Mouse (Mus musculus): ENCODE results near the gene Fgfr2. TPM values are rescaled to one million over a fixed set of nuclear protein-coding genes. Genes with fewer than 3 reads are reported as not detected.

Fgfr2 gene
- total RNA-seq, 2 experiments from 2014 or later, result 28.8 to 29.4 TPM

DNA sequence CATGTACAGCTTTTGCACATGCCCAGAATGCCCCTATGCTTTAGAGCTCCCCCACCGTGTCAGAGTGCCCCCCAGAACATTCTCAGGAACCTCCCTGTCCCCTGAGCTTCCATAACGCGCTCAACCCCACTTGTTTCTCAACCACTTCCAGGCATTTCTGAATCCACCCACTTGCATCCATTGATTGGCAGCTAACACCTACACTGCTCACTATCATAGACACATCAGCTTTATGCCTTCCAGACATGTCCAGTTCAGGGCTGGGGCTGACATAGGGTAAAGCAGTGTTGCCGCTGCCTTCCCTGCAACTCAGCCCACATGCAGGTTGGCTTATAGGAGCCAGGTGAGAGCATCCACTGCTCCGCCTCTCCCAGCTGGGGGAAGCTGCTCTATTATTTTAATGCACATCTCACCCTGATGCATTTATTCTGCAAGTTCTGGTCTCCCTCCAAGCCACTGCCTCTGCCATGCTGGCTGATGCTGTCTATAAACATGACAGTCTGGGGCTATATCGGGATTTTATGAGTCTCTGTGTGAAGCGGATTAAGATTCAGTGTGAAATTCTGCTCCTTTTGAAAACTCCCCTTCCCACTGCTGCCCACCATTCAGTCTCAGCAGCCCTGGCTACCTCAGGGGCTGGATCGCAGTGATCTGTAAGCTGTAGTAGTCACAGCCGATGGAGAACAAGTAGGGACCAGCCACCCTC lies 914.1 kb downstream of the Fgfr2 start:
- DNase-seq (ENCODE audit: extremely low spot score in 1 of 2, low spot score in 2 of 2), result peak in 1 of 2 experiments; percentile 59
- intact Hi-C loops (cut with DNase I), result no loop called here

DNA sequence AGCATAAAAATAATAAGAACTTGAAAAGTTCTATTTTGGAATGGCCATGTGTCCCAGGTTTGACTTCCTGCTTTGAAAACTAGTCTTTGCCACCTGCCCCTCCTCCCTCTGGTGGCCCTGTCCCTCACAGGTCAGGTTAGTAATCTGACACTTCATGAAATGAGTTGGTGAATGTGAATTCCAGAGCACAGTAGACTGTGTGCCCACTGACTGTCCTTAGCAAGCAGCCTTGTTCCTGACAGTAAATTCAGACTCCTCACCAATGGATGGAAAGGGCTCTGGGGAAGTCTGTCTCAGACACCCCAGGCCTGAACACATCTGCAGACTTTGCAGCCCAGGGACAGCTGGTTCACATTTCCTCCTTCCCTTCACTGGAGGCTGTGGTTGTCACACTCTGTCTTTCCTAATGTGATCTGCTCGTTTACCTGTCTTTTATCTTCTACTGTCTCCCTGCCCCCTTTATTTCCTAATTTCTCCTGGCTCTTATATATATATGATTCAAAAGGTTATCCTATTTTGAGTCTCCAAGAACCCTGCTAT lies 919.0 kb downstream of the Fgfr2 start:
- intact Hi-C loops (cut with DNase I), result no loop called here
- no peak for DNase-seq (ENCODE audit: extremely low spot score in 1 of 2, low spot score in 2 of 2)

DNA sequence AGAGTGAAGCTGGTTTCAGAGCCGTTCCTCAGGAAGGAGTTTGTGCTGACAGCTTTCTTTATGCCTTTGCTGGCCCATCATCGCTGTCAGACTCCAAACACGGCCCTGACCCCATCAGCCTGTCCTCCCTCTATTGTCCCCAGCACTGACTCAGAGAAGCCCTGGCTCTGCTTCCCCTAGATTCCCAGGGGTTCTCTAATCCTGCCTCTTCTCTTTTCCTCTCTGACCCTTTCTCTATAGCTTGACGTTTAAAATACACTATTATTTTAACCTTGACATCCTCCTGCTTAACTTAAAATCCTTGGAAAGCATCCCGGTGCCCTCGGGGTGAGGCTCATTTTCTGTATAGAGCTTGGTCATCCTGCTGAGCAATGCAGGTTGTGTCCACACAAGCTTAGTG lies 923.5 kb downstream of the Fgfr2 start:
- DNase-seq (ENCODE audit: extremely low spot score in 1 of 2, low spot score in 2 of 2), result no peak
- intact Hi-C loops (cut with DNase I), result no loop called here

DNA sequence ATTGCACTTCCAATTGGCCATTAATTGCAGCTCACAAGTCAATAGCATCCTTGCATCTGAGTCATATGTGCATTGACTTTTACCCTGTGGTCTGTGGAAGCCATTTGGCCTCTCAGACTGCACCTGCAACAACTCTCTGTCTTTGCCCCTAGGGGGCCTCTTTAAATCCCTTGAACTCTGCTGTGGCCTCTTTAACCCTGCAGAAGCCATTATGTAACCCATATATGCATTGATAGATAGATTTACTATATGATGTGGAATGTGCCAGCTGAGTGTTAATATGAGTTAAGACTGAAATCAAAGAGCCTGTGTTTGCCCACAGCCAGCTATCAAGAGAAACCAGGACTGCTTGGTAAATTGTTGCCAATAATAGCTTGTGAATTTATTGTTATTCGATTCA lies 924.3 kb downstream of the Fgfr2 start:
- no peak for DNase-seq (ENCODE audit: extremely low spot score in 1 of 2, low spot score in 2 of 2)
- intact Hi-C loops (cut with DNase I), result no loop called here

DNA sequence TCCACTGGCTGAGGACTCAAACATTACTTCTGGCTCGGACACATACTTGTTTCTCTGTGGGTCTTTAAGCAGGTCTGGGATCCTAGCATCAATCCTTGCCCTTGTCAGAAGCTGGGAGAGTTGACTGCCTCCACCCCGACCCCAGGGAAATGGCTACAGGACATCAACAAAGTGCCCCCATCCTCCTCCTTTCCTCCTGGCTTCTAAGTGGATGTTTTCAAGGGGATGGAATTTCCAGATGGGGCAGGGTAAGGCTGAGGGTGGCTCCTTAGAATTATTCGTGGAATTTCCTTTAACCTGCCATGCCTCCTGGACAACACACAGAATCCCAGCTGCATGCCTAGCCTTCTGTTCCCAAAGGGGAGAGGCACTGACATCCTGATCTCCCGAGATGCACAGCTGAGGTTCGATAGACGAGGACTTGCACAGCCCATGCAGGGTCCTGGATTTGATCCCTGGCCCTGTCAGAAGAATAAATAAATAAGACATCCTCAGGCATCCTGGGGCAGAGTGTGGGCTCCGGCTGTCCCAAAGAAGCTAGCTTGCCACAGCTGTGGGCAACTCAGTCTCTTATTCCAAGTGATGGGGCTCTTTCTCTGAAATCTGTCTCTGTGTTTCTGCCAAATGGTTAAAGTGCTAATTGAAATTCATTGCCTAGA lies 925.2 kb downstream of the Fgfr2 start:
- no peak for DNase-seq (ENCODE audit: extremely low spot score in 1 of 2, low spot score in 2 of 2)

DNA sequence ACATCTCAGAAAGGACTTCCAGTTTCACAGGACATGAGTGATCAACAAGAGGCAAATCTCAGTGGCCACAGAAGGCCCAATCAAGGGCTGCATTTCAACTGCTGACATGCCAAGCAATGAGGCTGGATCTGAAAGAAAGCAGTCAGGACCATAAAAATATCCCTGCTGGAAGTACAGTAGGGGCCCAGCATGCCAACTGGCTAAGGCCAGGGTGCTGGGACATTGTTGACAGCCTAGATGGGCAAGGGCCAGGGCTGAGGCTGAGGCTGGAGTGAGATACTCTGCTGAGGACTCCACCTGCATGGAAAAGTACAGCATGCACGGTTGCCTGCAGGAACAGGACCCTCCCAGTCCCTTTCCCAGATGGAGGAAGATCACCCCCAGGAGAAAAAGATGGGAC lies 926.6 kb downstream of the Fgfr2 start:
- DNase-seq (ENCODE audit: extremely low spot score in 1 of 2, low spot score in 2 of 2), result no peak
- intact Hi-C loops (cut with DNase I), result no loop called here

More for the DNA sequence above, 925.2 kb downstream of the Fgfr2 start:
- intact Hi-C loops (cut with DNase I), result no loop called here

DNA sequence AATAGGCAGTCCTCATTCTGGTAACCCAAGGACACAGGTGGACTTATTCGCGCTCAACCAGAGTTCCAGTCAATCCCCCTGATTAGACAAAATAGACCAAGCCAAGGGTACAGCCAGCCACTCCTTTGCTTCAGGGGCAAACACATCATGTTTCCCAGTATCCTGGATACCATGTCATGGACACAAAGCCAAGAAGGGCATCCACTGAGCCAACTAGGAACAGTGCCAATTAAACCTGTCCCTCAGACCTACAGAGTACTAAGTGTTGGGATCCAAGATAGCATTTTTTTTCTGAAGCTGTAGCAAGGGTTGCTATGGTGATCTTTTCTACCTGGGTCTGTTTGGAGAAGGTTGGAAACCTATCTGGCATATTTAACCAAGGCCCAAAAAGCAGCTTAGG lies 929.5 kb downstream of the Fgfr2 start:
- intact Hi-C loops (cut with DNase I), result no loop called here
- DNase-seq (ENCODE audit: extremely low spot score in 1 of 2, low spot score in 2 of 2), result no peak

DNA sequence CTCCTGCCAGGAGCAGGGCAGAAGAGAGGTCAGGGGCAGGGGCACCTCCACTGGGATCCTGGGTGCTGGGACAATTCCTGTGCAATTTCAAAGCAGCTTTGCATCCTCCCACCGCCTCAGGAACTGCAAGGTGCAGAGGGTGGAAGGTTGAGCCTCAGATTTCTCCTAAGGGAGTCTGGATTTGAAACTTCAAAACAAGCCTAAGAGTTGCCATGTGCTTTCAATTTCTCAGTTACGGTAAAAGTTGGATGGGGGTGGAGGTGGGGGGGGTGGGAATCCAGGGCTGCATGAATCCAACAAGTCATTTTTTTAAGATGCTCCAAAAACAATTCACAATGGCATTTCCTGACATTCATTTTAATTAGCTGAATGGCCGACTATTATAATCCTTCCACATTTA lies 935.7 kb downstream of the Fgfr2 start:
- DNase-seq (ENCODE audit: extremely low spot score in 1 of 2, low spot score in 2 of 2), result no peak
- intact Hi-C loops (cut with DNase I), result no loop called here

DNA sequence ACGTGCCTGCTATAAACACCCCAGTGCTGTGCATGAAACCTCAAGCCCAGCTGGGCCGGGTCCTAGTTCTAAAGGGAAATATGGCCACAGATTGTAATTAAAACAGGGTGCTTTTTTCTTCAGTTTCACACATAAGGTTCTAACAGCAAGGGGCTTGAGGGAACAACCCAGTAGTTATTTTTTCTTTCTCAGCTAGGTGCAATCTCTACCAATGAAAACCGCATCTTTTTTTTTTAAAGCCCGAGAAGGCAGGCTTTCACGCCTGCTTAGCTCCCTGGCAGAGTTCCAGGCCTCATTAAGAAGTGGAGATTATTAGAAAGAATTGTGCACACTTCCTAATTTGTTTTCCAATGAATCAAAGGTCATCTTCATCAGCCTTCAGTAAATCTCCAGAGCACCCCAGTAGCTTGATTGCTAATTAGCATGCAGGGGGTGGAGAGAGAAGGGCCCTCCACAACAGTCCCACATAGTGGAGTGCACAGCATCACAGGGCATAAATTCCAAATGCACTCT lies 939.2 kb downstream of the Fgfr2 start:
- intact Hi-C loops (cut with DNase I), result no loop called here
- DNase-seq (ENCODE audit: extremely low spot score in 1 of 2, low spot score in 2 of 2), result no peak

DNA sequence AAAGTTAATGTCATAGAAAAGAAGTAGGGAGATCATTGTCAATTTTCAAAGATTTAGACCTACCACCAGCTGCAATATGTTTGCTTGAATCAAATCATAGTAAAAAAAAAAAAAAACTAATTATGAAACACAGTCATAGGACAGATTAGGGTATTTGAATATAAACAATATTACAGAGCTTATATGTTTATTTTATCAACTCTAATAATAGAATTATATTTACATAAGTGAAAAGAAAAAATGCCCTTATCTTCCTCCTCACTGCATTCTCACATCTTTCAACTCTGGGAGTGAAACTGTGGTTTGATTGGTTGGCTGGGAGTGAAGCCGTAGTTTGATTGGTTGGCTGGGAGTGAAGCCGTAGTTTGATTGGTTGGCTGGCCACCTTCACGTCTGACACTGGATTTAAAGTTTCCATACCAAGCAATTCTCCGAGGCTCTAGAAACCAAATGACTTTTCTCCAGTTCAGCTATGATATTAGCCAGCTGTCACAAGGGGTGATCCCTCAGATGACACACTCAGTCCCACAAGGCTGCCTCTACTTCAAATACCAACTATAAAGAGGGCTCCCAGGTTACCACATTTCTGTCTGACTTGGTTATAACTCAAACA lies 941.5 kb downstream of the Fgfr2 start:
- DNase-seq (ENCODE audit: extremely low spot score in 1 of 2, low spot score in 2 of 2), result no peak
- intact Hi-C loops (cut with DNase I), result no loop called here

DNA sequence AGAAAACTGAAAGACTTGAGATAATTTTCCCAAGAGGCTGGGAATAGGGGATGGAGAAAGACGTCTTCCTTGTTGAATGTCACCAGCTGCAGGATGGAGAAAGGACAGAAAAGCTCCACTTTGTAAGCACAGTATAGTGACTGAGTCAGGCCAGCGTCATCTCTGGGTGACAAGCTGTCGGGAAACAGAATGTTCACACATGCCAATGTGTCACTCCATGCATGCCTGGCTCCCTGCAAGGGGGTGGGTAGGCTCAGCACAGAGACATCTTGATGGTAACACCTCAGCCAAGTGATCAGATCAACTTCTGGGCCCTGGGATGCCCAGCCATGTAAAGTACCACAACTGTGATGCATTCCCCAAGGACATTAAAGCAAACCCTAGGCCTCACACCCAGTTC lies 942.1 kb downstream of the Fgfr2 start:
- intact Hi-C loops (cut with DNase I), result no loop called here
- DNase-seq (ENCODE audit: extremely low spot score in 1 of 2, low spot score in 2 of 2), result no peak

DNA sequence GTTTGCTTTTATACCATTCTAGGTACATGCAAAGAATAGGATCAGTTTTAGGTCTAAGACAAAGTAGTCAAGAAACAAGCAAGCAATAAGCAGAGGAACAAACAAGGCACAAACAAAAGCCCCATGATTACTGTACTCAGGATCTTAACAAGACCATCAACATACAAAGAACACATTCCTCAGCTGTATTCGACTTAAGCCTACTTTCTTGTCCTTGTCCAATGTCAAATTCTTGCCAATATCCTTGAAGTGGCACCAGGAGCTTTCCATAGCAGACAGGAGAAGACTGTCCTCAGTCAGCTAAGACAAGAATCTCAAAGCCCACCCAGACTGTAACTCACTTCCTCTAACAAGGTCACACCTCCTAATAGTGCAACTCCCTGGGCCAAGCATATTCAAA lies 944.1 kb downstream of the Fgfr2 start:
- intact Hi-C loops (cut with DNase I), result no loop called here

DNA sequence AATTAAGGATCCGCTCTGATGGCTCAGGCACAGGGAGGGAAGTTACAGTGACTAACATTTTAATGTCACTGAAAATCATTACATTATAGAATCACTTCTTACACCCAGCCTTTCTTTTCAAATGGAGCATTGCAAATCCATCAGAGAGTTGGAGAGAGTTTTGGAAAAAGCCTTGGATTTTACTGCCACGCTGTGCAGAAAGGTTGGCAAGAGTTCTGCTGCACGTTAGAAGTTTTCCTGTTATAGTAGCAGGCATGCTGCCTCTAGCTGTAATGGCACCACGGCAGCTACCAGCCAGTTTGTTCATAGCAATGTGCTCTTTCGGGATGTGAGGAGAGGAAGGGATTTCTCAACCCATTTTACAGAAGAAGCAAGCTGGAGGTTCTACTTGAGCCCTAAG lies 948.4 kb downstream of the Fgfr2 start:
- DNase-seq (ENCODE audit: extremely low spot score in 1 of 2, low spot score in 2 of 2), result no peak
- intact Hi-C loops (cut with DNase I), result no loop called here

More for the DNA sequence above, 944.1 kb downstream of the Fgfr2 start:
- DNase-seq (ENCODE audit: extremely low spot score in 1 of 2, low spot score in 2 of 2), result no peak

DNA sequence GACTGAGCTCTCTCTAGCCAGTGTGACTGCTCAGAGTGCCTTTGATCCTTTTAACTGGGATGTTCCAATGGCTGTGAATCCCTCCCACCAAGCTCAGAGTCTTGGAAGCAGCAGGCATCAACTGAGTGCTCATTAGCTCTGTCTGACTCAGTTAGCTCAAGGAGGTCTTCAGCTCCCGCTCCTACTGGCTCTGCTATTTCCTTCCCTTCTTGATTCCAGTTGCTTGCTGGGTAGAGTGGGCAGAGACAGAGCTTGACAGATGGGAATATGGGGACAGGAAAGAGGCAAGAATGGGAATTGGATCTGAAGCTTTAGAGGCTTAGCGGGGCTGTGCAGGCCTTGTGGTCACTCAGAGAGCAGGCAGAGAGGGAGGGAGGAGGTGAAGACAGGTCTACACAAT lies 948.9 kb downstream of the Fgfr2 start:
- intact Hi-C loops (cut with DNase I), result no loop called here
- no peak for DNase-seq (ENCODE audit: extremely low spot score in 1 of 2, low spot score in 2 of 2)

DNA sequence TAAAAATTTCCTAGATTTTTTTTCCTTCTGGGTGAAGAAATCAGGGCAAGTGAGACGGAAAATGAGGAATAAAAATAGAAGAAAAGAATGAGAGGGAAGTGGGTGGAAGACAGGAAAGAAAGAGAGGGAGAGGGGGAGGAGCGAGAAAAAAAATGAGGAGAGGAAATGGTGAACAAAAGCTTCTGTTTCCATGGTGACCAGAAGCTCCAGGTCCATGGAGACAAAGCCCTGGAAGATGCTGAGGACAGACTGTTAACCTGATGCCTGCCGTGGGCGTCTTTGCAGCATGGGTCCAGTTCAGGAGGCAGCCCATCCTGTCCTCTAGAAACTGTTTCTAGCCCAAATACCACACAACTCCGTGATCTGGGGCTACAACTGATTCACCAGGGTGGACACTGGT lies 950.9 kb downstream of the Fgfr2 start:
- peak in 1 of 2 experiments; percentile 33 for DNase-seq (ENCODE audit: extremely low spot score in 1 of 2, low spot score in 2 of 2)
- intact Hi-C loops (cut with DNase I), result no loop called here

DNA sequence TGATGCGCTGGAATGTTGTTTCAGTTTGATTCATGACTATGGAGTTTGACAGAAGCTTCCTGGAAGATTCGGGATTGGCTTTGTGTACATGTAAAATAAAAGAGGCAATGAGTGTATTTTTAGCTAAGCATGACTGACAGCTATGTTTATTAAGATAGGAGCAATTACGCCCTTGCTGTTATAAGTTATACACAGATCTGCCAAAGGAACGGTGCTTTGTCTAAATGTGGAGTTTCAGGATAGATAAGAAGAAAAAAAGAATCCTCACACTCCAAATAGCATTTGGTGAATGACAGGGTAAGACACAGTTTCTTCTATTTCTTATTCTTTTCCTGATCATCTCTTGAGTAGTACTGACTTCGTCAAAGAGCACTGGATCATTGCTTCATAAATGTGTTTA lies 951.4 kb downstream of the Fgfr2 start:
- intact Hi-C loops (cut with DNase I), result no loop called here

DNA sequence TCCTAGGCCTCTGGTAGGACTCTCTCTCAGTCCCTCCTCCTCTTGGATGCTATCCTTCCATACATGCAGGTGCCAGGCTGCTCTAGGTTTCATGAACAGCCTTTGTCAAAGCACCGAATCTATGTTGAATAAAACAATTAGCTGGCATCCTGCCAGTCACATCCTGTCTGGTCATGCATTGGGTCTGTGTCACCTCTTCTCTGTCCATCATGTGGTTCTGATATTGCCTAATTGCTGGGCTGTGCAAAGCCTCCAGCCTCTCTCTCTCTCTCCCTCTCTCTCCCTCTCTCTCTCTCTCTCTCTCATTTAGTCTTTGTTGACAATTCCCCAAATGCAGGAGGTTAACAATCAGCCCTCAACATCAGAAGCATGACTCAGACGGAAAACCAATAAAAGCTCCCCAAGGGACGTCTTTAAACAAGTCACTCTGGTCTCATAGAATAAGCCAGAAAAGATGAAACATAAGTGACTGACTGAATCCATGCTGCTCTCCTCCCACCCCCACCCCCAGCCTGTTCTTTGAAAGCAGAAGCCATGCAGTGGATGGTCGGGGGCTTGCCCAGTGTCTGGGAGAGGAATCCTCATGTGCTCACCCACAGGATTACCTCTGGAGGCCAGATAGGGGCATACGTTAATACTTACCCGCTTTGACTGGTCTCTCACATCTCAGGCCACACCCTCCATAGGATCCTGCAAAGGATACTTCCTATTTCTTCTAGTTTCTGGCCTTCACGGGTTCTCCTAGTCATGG lies 953.6 kb downstream of the Fgfr2 start:
- intact Hi-C loops (cut with DNase I), result no loop called here

More for the DNA sequence above, 951.4 kb downstream of the Fgfr2 start:
- DNase-seq (ENCODE audit: extremely low spot score in 1 of 2, low spot score in 2 of 2), result no peak

DNA sequence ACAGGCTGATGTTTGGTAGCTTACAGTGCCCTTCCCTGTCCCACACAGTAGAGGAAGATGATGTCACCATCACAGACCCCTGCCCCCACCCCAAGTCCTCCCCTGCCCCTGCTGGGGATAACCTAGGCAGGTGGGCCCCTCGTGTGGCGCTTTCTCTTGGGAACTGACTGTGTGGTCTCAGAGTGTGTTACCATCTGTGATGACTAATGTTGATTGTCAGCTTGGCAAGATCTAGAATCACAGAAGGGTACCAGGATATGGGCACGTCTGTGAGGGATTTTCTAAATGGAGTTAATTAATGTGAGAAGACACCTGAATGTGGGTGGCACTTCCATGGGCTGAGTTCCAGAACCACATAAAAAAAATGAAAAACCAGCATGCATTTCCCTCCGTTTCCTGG lies 955.9 kb downstream of the Fgfr2 start:
- intact Hi-C loops (cut with DNase I), result no loop called here

More for the DNA sequence above, 953.6 kb downstream of the Fgfr2 start:
- DNase-seq (ENCODE audit: extremely low spot score in 1 of 2, low spot score in 2 of 2), result no peak

DNA sequence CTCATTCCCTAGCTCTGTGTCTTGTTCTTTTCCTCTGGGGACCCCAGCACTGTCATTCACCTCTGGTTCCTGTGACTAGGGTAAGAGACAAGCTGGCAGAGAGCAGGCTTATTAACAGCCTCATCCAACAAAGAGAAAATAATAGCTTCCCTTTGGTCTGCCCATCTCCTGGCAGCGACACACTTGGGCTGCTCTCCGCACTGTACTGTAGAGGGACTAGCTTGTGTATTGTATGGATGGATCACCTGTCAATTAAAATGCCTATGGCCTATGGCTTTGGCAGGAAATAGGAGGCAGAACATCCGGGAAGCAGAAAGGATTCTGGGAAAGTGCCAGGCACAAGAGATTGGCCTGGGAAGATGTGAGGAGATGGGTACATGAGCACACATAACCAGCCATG lies 960.9 kb downstream of the Fgfr2 start:
- intact Hi-C loops (cut with DNase I), result no loop called here
- DNase-seq (ENCODE audit: extremely low spot score in 1 of 2, low spot score in 2 of 2), result no peak

More for the DNA sequence above, 955.9 kb downstream of the Fgfr2 start:
- no peak for DNase-seq (ENCODE audit: extremely low spot score in 1 of 2, low spot score in 2 of 2)
